Mouse (Mus musculus) spleen, postnatal 36 days (tissue): ENCODE measurements at regions not wholly inside any gene's neighbourhood (a gene's known extent, or its start where the extent isn't known, plus 50 kb on each side); places are given as distances from the start of the nearest gene placed in this dataset.

ENCODE experiments used
- DNase-seq, 2 experiments: peaks; one replicate each; pipeline ENCODE4 v3.0.0; 2022; ENCODE audit warnings: low spot score in 2 of 2, mixed read lengths in 1 of 2

DNA sequence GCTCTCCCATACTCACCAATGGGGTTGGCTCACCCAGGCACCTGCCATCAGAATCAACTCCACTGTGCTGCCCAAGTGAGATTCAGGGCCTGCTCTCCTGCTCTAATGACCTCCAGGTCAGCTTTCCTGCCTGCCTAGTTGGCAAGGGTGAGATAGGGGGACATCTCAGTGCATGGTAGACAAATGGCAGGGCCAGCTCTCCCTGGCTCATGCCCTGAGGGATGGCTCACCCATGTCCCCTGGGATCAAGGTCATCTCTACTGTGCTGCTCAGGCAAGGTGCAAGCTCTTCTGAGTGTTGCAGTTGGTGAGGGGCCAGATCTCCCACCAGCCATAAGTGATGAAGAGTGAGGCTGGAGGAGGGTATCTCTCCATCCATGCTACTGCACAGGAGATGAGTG, 161.2 kb downstream of the Diras2 start:
- DNase-seq: no peak

DNA sequence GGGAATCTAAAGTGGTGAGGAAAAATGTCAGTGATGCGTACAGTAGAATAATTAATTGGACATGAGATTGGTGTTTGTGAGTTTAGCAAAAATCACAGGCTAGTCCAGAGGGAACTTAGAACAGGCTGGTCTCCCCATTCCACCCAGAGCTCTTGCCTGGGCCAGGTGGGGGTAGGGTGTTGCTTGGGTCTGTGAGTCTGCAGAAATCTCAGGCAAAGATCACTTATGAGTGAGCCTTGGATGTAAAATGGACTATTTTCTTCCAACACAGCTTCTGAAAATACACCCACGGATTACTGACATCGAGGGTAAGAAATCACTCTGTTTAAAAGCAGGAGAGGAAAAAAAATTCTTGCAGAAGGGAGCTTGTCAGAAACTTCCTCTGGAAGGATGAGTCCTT, 159.1 kb downstream of the Diras2 start:
- DNase-seq: no peak

DNA sequence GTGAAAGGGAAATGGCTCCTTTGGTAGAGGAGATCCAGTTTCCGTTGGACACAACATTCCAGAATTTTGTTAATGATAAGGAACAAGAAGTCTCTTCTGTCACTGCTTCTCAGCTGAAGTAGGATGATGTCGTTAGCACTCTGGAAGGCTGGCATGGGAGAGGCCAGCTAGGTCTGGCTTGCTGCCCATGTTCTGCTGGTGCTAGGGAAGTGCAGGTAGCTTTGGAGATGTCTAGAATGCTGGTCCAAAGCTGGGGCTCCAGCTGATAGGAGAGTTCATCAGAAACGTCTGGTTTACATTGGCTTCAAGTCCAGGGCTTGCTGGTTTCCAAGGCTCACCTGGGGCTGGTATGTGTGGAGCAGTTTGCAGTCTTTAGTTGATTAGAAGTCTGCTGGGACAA, 156.3 kb downstream of the Diras2 start:
- DNase-seq: no peak

- DNase-seq: no peak
Measured at GRCm38 (mm10) chr13:52378236-52378635, 152.8 kb downstream of the Diras2 start.

- no peak for DNase-seq
Measured at GRCm38 (mm10) chr13:52389271-52389670, 141.8 kb downstream of the Diras2 start.

DNA sequence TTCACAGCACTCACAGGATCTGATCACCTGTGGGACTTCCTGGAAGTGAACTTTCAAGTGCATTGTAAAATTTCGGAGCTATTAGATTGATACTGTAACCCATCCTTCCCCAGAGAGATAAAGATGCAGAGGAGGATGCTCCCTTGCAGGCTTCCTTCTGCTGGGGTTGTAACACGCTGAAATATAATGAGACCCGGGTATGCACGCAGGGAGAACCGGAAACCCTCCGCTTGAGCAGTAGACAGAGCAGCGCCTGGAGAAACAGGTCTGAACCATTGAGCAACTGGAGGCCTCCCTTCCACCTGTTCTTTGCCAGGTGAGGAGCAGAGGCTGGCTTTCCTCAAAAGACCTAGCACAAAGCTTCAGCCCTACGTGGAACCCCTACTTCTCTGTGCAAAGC, 135.3 kb downstream of the Diras2 start:
- DNase-seq: no peak

DNA sequence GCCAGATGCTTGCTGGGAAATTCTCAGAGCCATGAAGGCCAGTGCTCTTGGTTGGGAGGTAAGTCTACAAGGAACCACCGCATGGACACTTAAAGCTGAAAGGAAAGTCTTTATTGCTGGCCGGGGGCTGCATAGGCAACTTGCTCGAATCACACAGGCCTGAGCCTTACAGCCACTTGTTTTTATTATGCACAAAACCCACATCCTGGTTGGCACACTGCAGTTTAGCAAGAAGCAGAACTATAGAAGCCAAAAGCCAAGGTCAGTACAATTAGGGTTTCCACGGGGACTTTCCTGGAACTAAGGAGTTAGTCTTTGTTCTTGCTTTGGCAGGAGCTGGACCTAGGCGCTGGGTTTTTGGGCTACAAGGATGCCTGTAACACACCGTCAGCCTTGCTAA, 132.7 kb downstream of the Diras2 start:
- no peak for DNase-seq

DNA sequence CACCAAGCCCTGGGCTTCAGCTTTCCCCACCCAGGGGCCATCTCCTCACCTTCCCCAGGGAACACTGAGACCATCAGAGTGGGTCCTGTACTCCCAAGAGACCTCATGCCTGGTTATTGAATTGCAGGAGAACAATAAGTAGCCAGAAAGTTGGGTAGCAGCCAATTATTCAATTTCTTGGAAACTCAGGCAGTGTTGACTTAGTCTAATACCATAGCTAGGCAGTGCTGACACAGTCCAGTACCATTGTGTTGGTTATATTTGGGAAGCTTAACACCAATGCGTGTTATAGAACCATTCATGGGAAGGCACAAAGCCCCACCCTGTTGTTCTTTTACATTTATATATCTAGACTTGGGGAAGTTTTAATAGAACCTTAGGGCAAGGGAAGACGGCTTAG, 131.9 kb downstream of the Diras2 start:
- no peak for DNase-seq

DNA sequence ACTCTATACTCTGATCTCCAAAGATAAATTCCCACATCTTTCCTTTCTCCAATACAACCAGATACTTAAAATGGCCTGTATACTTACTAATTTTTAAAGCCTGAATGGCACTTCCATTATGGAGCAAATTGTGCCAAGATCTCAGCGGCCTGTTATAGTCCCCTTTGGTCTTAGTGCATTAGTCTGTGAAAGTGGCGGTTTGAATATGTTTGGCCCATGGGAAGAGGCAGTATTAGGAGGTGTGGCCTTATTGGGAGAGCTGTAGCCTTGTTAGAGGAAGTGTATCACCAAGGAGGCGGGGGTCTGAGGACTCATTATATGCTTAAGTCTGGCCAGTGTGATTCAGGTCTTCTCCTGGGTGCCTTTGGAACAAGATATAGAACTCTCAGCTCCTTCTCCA, 127.3 kb downstream of the Diras2 start:
- DNase-seq: no peak

- peak; percentile 21 to 31 for DNase-seq
Measured at GRCm38 (mm10) chr13:52416301-52416700, 114.8 kb downstream of the Diras2 start.

GRCm38 (mm10) chr13:52422456-52422855, 108.6 kb downstream of the Diras2 start:
- DNase-seq: no peak

- no peak for DNase-seq
Measured at GRCm38 (mm10) chr13:52428527-52428926, 102.6 kb downstream of the Diras2 start.

GRCm38 (mm10) chr13:52436756-52437155, 94.3 kb downstream of the Diras2 start:
- DNase-seq: no peak

- no peak for DNase-seq
Measured at GRCm38 (mm10) chr13:52445513-52445912, 85.6 kb downstream of the Diras2 start.

DNA sequence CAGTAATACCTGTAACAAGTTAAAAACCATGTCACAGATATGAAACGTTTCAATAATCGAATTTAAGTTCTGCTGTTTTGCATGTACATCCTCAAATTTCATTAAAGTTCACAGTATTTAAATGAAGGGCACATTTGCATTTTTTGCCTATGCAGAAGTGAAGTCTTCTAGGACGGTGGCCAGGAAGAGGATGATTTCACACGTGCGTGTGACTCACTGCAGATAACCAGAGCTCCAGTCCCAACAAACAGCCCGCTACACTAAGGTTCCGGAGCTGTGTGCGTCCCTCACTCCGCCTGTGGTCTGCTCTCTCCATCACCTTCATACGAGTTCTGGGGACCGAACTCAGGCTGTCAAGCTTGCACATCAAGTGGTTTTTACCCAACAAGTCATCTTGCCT, 82.2 kb downstream of the Diras2 start:
- DNase-seq: no peak

DNA sequence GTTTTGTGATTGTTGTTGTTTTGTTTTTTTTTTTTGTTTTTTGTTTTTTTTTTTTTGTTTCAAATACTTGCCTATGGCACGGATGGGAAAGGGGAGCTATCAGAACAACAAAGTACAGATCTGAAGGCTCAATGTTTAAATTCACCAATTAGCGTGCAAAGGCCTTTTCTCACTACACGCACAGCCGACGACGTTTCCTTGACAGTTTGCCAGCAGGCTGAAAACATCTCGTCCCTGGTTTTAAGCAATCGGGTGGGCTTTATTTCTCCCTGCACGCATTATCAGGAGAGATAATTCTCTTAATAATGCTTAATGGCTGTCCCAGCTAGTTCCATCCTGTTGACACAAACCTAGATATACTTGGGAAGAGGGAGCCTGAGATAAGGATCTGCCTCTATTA, 79.6 kb downstream of the Diras2 start:
- no peak for DNase-seq

GRCm38 (mm10) chr13:52452291-52452690, 78.8 kb downstream of the Diras2 start:
- DNase-seq: no peak
